Mouse (Mus musculus): ENCODE data around the gene Madd.

Madd gene
- long read RNA-seq, experiment 1, partial matches to known transcripts = 1 of 5 reads
- long read RNA-seq, experiment 1, other reads (novel, unspliced or antisense) = 4 of 5 reads
- long read RNA-seq, experiment 2, partial matches to known transcripts = 2 of 5 reads
- long read RNA-seq, experiment 2, other reads (novel, unspliced or antisense) = 2 of 5 reads

GRCm38 (mm10) chr2:91183711-91184405, at the start of gene Madd:
Gene Madd (minus strand): TSS chr2:91183837.
- intact Hi-C loops (cut with DNase I) = no loop called here

DNA sequence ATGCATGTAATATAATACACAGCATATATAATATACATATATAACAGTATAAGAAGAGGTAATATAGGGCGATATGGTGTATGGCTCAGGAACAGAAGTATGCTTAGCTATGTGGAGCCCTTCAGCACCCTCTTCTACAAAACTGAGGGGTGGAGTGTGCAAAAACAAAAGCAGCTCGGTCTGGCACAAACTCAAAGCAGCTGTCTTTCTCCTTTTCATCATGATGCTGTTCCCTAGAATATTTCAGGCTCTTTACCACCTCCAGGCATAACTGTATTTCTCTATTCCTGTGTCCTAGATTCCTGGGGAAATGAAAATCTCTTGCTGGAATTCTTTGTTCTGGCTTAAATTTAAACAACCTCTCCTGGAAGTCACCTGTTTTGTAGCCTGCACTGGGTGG, 46.1 kb upstream of the Madd start:
- intact Hi-C loops (cut with DNase I) = no loop called here

DNA sequence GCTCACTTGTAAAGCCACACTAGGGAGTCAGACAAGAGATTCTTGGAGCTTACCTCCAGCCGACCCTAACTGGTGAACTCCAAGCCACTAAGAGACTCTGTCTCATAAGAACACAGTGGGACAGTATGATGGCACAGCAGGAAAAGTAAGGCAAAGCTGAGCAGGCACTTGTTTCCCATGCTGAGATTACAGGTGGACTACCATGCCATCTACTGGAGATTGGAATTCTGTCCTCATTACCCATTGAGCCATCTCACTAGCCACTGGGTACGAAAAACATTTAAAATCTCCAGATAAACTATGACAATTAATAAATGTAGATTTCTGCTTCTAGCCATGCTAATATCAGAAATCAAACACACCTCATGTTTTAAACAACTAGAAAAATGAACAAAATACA, 40.0 kb upstream of the Madd start:
- intact Hi-C loops (cut with DNase I) = loop anchor here (5.0 kb wide), 1 partner anchor 106 kb away; the partner anchor contains the start of gene Mybpc3

- intact Hi-C loops (cut with DNase I) = loop anchor here (5.0 kb wide), 1 partner anchor 103 kb away; the partner anchor contains the start of gene Mybpc3
Observed at GRCm38 (mm10) chr2:91220501-91220900, 36.9 kb upstream of the Madd start.

DNA sequence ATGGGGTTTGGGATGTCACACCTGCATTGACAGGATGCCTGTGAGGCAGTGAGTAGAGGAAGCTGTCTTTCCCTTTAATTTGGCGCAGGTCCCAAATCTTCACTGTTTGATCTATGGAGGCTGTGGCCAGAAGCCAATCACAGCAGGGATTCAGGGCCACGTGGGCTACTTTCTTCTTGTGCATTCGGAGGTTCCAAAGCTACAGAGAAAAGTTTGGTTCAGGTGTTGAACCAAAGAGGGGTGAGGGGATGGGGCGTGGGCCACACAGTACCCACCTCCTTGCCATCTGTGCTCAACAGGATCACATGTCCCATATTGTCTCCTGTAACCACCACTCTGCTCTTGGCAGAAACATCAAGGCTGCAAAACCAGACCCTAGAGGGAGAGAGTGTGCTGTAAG, 33.4 kb upstream of the Madd start:
- intact Hi-C loops (cut with DNase I) = no loop called here

- intact Hi-C loops (cut with DNase I) = no loop called here
Observed at GRCm38 (mm10) chr2:91213311-91213710, 29.7 kb upstream of the Madd start.

DNA sequence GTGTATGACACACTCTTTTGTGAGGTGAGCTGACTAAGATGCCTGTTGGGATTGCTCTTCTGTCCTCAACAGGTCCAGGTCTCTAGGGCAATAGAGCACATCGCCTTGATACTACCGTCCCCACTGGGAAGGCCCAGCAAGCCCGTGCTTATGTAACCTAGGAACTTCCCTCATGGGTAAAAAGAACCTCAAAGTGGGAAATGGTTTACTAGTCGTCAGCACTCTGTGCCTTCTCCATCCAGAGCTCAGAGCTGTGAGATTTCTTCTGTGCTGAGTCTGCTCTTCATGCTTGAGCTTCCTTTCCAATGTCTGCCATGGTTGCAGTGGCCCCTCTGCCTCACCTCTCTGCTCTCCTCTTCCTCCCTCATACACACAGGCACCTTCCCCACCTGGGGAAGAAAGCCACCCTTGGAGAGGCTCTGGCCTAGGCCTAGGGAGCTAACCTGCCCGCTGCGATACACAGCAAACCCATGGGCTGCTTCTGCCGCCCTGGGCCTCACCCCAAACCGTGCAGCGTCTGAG, 22.7 kb upstream of the Madd start:
- intact Hi-C loops (cut with DNase I) = no loop called here

GRCm38 (mm10) chr2:91202972-91203656, 19.5 kb upstream of the Madd start:
- intact Hi-C loops (cut with DNase I) = no loop called here

DNA sequence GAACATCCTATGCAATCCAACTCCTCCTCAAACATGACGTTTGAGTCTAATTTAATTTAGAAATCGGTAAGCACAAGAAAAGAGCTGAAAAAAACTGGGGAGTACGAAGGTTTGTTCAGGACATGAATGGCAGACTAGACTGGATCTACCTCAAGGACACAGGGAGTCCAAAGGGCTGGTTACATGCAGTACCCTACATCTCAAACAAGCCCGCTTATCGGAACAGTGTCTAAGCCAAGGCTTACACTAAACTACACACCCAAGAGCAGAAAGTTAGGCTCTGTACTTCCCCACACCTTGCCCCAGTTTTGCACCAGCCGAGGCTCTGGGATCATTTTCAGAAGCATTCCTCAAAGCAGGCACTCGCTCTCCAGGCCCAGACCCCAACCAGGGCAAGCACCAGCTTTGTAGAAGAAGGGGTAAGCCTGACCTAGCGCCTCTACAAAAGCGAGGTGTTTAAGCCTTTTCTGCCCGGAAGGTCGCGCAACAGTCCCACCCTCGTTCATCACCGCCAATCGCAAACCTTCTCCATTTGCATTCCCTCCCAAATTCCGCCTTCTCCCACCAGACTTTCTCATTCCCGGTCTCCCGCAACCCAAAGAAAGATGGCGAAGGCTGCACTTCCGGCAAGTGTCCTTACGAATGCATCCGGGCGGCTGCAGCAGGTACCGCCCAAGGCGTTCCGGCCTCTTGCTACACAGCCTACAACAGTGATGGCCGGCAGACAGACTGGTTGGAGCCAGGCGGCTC, 18.8 kb upstream of the Madd start, which contains the start of the genes Nr1h3 and Acp2:
Nr1h3 (minus strand) TSS at position 613 of the 750 bp plus-strand sequence.
Acp2 (plus strand) TSS at position 664 of the 750 bp plus-strand sequence.
- intact Hi-C loops (cut with DNase I) = no loop called here

- intact Hi-C loops (cut with DNase I) = no loop called here
Observed at GRCm38 (mm10) chr2:91198888-91199287, 15.3 kb upstream of the Madd start.

GRCm38 (mm10) chr2:91196577-91197001, 13.0 kb upstream of the Madd start:
- intact Hi-C loops (cut with DNase I) = no loop called here

DNA sequence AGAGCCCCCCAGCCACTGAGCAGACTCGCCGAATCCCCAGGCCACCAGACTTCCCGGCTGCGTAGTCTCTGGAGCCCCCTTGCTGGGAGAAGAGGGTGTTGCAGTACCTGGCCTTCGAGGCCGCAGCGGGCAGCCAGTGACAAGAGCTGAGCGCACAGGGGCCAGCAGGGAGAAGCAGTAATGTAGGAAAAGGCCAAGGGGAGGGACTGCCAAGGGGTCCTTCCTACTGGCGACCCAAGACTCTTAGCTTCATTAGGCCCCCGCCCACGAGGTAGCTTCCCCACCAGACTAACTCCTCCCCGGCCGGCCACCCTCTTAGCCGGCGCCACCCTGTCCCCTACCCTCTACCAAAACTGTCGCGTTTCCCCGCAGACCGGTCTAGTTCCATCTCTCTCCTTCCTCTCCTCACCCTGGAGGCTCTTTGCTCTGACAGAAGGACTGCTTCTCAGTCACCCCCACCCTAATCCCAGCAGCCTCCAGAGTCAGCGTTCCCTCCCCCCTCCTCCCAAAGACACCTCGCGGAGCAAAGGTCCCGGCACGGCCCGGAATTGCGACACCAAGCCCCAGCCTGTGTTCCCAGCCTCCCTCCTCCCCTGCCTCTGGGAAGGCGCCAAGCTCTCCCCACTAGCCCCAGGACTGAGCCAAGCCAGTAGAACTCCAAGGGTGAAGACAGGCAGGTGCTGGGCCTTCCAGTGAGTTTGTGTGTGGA, 11.1 kb upstream of the Madd start:
- intact Hi-C loops (cut with DNase I) = loop anchor here (5.0 kb wide), 1 partner anchor 77 kb away; the partner anchor contains the start of gene Mybpc3

- intact Hi-C loops (cut with DNase I) = loop anchor here (5.0 kb wide), 1 partner anchor 73 kb away; the partner anchor contains the start of gene Mybpc3
Observed at GRCm38 (mm10) chr2:91190501-91190900, 6.9 kb upstream of the Madd start.

DNA sequence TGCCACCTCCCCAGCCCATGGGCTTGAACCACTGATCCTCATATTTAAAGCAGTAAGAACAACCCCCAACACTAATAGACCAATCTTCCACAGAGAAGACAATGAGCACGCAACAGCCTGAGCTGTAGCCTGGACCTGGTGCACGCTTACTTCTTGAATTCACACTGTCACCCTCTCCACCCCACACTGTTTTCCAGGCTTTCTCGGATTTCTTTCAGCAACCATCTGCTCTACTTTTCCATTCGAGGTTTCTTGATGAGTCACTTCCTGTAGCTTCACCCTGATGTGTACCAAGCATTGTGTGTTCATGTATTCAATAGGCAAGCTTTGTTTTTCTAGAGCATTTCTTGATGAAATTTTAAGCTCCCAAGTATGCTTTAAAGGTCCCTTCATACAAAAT, 3.8 kb upstream of the Madd start:
- intact Hi-C loops (cut with DNase I) = no loop called here

DNA sequence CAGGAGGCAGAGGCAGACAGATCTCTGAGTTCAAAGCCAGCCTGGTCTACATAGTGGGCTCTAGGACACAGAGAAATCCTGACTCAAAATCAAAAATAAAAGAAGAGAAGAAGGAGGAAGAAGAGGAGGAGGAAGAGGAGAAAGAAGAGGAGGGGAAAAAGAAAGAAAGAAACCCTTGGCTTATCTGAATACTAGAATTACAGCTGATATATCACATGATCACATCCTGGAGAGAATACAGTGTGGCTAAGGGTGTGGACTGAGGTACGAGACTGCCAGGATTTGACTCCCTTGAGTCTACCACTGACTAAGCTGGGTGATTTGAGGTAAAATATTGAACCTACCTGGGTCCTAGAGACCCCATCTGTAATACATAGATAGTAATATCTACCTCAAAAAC, 2.6 kb upstream of the Madd start:
- intact Hi-C loops (cut with DNase I) = no loop called here

DNA sequence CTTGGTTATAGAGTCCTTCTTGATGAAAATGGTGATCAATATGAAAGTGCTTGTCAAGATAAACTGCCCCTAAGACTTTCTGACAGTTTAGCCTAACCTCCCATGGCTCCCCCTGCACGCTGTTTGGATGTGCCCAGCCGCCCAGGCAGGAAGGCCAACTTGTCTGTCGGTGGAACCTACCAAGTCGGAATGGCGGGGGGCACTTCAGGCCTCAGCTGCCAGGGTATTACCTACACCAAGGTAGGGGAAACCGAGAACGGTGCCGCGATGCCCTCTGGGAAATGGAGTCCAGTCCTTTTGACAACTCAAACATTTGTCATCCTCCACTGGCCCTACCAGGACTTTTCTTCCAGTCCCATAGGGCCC, 506 bp downstream of the Madd start:
- intact Hi-C loops (cut with DNase I) = no loop called here

GRCm38 (mm10) chr2:91182405-91183147, 1.1 kb downstream of the Madd start:
- intact Hi-C loops (cut with DNase I) = no loop called here

GRCm38 (mm10) chr2:91182016-91182404, 1.6 kb downstream of the Madd start:
- intact Hi-C loops (cut with DNase I) = no loop called here

DNA sequence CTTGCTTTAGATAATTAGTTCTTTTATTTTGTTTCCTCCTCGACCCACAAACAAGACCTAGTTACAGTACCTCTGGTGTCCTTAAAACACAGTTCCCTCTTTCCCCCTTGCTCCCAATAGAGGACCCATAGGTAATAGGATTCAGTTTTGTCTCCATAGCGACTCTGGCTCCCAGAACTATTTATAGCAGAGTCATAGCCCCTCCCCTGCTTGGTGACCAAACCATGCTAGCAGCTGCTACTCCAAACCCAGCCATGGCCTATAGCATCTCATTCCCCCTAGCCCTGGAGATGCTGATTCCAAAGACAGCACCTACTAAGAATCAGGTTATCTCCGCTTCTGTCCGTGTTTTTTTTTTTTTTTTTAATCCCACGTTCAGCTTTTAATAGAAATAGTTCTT, 2.9 kb downstream of the Madd start:
- intact Hi-C loops (cut with DNase I) = no loop called here

DNA sequence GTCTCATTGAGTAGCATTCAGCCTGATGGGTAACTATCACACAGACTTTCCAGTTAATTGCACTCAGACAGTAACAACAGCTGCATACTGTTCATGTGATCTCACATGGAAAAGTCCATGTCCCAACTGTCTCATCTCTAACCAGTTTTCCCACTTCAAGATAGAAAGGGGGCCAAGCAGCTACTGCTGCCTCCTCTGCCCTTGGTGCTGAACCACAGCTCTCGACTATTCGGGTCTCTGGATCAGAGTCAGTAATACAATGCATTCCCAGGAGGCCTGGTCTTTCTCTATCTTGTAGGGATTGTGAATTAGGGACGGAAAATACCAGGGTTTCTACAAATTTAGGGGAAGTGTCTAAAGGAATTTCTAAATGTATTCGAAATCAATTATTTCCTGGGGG, 3.8 kb downstream of the Madd start:
- intact Hi-C loops (cut with DNase I) = no loop called here
